Mouse (Mus musculus) frontal cortex, postnatal 10 days (tissue): Measurements from ENCODE around the gene Gusb.

ENCODE experiments used
- DNase-seq, 2 experiments: peaks; one replicate each; pipeline ENCODE4 v3.0.0; 2022; ENCODE audit warnings: low spot score in 2 of 2, mixed read lengths in 1 of 2

Gene Gusb

DNA sequence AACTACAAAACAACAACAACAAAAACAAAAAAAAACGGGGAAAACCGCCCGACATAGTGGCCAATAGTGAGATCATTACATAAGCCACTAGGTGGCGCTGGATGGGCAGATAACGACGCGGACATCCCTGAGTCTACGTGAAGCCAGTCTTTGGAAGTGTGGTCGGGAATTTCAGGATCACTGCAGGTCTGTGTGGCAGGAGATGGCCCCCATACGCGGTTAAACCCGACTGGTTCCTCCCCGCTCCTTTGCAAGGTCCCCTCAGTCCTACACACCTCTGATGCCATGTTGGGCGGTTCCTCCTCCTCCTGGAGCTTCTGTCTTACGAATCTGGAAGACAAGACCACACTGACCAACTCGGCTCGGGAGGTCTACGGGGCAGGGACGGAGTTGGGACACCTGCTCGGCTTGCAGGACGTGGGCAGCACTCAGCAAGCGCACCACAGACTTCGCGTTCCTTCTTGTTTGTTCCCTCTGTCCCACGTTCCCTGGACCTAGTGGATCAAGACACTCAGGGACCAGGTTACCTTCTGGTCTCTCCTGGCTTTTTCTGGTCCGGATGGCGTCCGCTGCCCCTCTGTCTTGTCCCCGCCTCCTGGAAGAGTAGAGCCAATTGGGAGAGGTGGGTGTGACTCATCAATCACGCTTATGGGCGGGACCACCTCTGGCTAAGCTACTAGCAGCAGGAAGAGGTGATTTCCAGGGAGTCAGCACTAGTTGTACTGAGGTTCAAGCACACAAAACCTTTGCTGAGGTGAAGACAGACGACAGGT is 21.1 kb upstream of the Gusb start:
- peak; percentile 65 to 72 for DNase-seq

DNA sequence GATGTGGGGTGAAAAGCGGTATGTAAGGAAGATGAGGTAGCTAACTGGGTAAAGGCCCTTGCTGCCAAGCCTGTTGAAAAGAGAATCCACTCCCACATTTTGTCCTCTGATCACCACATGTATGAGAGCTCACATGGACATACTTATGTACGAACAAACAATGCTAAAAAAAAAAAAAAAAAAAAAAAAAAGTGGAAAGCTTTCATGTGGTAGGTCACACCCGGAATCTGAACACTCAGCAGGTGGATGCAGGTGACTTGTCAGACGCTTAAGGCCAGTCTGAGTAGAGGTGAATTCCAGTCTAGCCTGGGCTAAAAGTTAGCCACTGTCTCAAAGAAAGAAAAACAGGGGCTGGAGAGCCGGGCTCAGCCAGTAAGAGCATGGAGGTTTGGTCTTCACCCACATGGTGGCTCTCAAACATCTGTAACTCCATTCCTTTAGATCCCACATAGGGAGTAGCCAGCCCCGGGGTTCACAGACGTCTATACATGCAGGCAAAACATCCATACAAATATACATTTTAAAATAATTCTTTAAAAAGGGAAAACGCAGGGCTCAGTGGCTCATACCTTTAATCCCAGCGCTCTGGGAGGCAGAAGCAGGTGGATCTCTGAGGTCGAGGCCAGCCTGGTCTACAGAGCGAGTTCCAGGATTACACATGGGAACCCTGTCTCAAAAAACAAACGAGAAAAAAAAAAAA is 20.4 kb upstream of the Gusb start:
- DNase-seq: no peak

DNA sequence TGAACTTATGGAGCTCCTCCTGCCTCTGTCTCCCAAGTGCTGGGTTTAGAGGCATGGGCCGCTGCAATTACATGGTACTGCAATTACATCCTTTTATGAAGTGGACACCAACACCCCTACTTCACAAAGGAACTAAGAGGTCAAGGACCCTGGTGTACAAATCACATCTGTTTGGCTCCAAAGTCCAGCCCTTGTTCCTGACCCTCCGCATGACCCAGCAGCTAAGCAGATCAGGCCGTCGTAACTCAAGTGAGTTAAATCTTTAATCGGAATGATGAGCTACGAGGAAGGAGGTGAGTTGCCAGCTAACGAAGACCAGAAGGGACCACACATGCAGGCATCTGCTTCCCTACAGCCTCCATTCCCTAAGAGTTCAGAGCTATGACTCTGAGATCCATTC is 19.5 kb upstream of the Gusb start:
- DNase-seq: no peak

- DNase-seq: no peak
Observed at GRCm38 (mm10) chr5:130021361-130021966, 18.6 kb upstream of the Gusb start.

- no peak for DNase-seq
Observed at GRCm38 (mm10) chr5:130019461-130019860, 16.6 kb upstream of the Gusb start.

GRCm38 (mm10) chr5:130015104-130015503 is 12.3 kb upstream of the Gusb start:
- DNase-seq: no peak

- DNase-seq: no peak
Observed at GRCm38 (mm10) chr5:130010961-130011360, 8.1 kb upstream of the Gusb start.

DNA sequence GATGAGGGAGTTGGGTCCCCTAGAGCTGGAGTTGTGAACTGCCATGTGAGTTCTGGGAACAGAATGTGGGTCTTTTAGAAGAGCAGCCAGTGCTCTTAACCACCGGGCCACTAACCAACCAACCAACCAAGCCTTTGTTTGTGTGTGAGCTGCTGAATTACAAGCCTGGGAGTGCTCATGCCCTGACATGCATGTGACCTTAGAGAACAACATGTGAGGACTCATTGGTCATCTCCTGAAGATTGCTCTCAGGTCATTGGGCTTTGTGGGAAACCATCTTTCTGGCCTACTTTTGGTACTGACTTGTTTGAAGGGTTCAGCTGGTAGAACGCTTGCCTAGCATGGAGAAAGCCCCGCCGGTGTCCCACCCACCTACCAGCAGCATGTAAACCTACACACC is 6.9 kb upstream of the Gusb start:
- DNase-seq: no peak

- no peak for DNase-seq
Observed at GRCm38 (mm10) chr5:130008034-130008590, 5.3 kb upstream of the Gusb start.

DNA sequence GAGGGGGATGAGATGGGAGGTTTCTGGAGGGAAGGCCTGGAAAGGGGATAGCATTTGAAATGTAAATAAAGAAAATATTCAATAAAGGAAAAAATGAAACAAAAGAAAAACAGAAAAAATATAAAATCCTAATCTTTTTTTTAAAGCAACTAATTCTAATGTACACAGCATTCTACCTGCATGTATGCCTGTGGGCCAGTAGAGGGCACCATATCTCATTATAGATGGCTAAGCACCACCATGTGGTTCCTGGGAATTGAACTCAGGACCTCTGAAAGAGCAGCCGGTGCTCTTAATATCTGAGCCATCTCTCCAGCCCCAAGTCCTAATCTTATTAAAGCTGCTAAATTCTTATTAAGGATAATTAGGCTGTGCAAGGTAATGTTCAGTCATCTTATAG is 4.5 kb upstream of the Gusb start:
- no peak for DNase-seq

DNA sequence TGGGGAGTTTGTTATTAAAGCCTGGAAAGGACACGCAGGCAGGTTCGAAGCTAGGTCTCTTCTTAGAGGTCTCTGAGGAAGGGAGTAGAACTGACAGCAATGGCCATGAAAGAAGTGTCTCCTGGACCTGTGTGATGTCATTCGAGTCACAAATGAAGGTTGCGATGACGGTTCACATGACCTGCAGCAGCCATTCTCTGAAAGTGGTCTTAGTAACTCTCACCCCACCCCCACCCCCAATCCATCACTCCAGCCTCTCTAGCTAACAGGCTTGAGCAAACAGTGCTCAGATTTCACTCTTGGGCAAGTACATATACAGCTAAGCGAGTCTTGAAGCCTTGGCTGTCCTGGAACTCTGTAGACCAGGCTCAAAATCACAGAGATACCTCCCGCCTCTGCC is 380 bp upstream of the Gusb start:
- DNase-seq: no peak

- DNase-seq: no peak
Observed at GRCm38 (mm10) chr5:130001356-130001987, 1.4 kb downstream of the Gusb start.

DNA sequence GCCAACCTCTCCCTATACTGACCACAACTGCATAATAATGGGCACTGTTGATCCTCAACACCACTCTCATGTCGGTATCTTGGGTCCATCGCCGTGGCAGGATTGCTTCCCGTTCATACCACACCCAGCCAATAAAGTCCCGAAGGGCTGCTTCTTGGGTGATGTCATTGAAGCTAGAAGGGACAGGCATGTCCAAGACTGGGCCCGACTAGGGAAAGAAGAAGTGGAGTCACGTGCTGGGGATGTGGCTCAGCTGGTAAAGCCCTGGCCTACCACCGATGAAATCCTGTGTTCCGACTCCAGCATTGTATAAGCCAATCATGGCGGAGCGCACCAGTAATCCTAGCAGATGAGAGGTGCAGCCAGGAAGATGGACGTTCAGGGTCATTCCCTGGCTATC is 2.1 kb downstream of the Gusb start:
- DNase-seq: no peak

DNA sequence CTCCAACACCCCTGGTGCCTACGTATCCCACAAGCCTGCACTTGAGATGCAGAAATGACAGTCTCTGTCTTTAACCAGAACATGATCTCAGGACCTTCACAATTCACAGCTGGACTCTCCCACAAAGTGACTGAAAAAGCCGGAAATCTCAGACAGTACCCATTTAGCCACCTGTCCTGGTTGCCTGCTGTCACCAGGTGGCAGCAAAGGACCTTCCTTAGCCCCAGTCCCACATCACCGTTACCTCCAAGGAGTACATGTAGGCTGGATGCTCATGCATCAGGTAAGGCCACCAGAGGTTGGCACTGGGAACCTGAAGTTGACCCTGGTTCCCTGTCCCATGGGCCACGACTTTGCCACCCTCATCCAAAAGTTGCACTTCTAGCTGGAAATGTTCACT is 3.8 kb downstream of the Gusb start:
- DNase-seq: peak in 1 of 2 experiments; percentile 37

GRCm38 (mm10) chr5:129997700-129998099 is 5.1 kb downstream of the Gusb start:
- no peak for DNase-seq

GRCm38 (mm10) chr5:129994989-129995388 is 7.9 kb downstream of the Gusb start:
- no peak for DNase-seq

DNA sequence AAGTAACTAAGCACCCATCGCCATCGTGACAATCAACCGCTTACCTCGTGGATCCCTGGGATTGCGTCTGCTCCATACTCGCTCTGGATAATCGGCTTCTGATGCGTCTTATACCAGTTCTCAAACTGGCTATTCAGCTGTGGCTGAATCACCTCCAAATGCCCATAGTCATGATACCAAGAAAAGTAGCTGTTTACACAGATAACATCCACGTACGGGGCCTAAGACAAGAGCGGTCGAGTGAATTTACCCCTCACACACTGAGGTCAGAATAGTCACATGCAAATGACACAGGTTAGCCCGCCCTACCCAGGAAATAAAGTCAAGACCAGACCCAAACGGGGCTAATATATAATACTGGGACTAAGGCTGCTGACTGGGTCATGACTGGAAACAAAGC is 9.5 kb downstream of the Gusb start:
- no peak for DNase-seq

DNA sequence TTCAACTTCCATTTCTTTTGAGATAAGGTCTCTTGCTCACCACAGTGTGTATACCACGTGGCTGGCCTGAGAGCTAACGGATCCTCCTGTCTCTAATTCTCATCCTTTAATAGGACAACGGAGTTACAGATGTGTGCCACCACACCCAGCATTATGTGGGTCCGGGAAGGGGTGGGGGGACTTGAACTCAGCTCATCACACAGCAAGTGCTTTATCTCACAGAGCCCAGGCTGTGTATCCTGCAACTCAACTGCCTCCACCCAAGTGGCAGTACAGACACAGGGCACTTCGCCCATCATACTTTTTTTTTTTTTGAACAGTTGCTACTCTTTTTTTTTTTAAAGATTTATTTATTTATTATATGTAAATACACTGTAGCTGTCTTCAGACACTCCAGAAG is 11.0 kb downstream of the Gusb start:
- no peak for DNase-seq

DNA sequence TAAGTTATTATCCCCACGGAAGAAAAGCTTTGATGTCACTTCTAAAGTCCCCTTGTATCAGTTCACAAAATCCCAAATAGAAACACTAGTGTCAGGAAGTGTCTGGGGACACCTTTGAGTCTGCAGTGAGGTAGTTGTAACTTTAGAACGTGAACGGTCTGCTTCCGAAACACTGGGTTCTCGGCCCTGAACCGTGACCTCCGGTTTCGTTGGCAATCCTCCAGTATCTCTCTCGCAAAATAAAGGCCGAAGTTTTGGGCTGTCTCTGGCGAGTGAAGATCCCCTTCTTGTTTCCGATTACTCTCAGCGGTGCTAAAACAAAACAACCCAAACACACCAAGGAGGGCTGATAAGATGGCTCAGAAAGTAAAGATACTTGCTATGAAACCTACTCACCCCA is 13.5 kb downstream of the Gusb start:
- DNase-seq: no peak

DNA sequence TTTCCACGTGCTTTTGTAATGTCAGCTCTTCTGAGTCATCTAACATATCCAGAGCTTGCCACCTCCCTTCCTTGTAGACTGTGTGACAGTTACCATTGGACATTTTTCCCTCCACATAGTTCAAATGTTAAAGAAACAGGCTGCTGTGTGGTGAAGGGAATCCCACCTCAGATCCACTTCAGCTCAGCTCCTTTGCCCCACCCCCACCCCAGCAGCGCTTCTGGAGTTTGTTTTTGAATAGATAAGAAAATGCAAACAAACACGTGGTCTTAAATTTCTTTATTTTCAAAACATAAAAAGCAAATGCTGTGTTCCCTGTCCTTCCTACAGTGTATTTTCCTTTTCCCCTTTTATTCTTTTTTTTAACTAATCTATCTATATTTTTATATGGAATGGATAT is 22.6 kb downstream of the Gusb start:
- no peak for DNase-seq

- no peak for DNase-seq
Observed at GRCm38 (mm10) chr5:129978608-129979007, 24.2 kb downstream of the Gusb start.

GRCm38 (mm10) chr5:129977768-129978167 is 25.1 kb downstream of the Gusb start:
- no peak for DNase-seq
